Mouse (Mus musculus) brain, embryonic 14.5 days (tissue): ENCODE results near the gene Sulf2.

ENCODE experiments used
- CTCF ChIP-seq: fragments of 200-500 bp; IDR thresholded peaks from 2 replicates; pipeline ENCODE4 v1.5.1; 2012; ENCODE audit warnings: inconsistent platforms, mild to moderate bottlenecking, moderate library complexity, borderline replicate concordance; ENCODE audit not compliant: insufficient read depth, insufficient read length; ENCODE audit errors: extremely low read depth
- POLR2A ChIP-seq: fragments of 200-500 bp; IDR thresholded peaks from 2 replicates; pipeline ENCODE4 v1.6.1; 2012; ENCODE audit warnings: mild to moderate bottlenecking, inconsistent platforms, borderline replicate concordance; ENCODE audit not compliant: poor library complexity, insufficient read depth, insufficient read length, severe bottlenecking; ENCODE audit errors: extremely low read depth

- TF ChIP-seq POLR2A (no peak), CTCF (no peak)
These were observed 85.7 kb downstream of the Sulf2 start for GRCm38 (mm10) chr2:166069738-166070137.
